Mouse (Mus musculus) spleen, adult 2 months (tissue): ENCODE results near the gene Pdik1l.

ENCODE experiments used
- CTCF ChIP-seq: fragments of 200-500 bp; IDR thresholded peaks from 2 replicates; pipeline ENCODE4 v1.5.1; 2011; ENCODE audit warnings: mild to moderate bottlenecking, inconsistent platforms; ENCODE audit not compliant: insufficient read depth, insufficient read length, insufficient replicate concordance; ENCODE audit errors: extremely low read depth
- POLR2A ChIP-seq: fragments of 200-500 bp; IDR thresholded peaks from 2 replicates; pipeline ENCODE4 v1.6.1; 2011; ENCODE audit warnings: low read depth, low read length, inconsistent platforms

DNA sequence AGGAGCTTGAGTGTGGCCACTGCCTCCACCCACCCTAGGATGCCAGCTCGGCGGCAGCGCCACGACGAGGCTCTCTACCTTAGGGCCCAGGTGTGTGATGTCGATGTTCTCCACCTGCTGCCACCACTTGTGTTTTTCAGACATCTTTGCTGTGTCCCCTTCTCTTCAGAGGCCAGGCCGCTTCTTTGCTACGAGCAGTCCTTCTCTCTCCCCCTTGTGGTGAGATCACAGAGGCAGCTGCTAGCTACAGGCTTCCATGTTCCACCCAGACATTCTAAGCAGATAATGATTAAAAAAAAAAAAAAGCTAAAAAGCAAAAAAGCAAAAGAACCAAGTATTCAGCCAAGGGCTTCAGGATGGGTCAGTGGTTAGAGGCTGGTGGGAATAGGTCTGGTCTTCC is 60.5 kb downstream of the Pdik1l start, which contains the start of gene Catsper4:
- TF ChIP-seq CTCF (no peak), POLR2A (no peak)
